Mouse (Mus musculus) thymus, postnatal 0 days (tissue): ENCODE results near the gene Prex1. TPM values are rescaled to one million over a fixed set of nuclear protein-coding genes. Genes with fewer than 3 reads are reported as not detected.
"Not testable (repeated sequence)": the region's sequence is repeated elsewhere in the genome, so short reads cannot be mapped to it uniquely, and the experiment has no call there.

Experiments used
- DNase-seq: peaks from one replicate; pipeline ENCODE4 v3.0.0-alpha.2; 2015; ENCODE audit warnings: low spot score
- polyA plus RNA-seq: library from polyadenylated mRNA; unstranded; fragments of >200 nt; fragmentation: Nextera tagmentation; extraction: Ambion mirVana; gene quantifications from 2 replicates; pipeline ENCODE4 v1.2.1, GENCODE M21; 2015

The Prex1 gene
- polyA plus RNA-seq, 1 experiment from 2014 or later = 49.8 TPM

- DNase-seq = no peak
Measured at GRCm38 (mm10) chr2:166521878-166522611, 191.6 kb downstream of the Prex1 start.

GRCm38 (mm10) chr2:166521461-166521860, 192.2 kb downstream of the Prex1 start:
- DNase-seq = no peak

- DNase-seq = no peak
Measured at GRCm38 (mm10) chr2:166520536-166520935, 193.1 kb downstream of the Prex1 start.

DNA sequence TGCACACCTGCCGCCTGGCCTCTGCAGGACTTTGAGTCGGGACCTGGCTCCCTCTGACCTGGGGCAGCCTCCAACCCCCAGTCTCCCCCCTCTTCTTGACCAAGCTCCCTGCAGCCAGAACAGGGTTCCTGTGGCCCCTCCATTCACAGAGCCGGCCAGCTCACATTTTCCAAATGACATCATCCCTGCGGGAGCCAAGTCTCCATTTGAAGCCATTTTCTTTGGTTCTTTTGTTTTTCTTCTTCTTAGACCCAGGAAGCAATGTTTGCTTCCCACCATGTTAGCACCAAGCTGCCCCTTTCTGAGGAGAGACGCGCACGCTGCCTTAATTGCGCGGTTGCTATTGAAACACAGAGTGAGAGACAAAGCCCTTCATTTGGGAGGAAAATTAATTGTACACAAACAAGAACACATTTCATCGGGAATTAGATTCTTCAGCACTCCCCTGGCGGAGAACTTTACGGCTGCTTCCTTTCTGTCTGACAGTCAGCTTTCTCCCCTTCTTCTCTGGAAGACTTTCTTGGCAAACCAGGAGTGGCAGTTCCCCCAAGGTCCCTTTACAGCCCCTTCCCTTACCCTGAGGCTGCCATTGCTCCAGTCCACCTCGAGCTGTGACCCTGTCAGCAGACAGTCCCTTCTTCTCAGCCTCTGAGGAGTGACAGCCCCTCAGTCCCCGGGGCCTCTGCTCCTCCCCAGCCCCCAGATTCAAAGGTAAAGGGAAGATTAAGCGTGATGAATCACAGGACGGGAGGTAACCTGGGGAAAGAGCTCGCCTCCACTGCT, 196.0 kb downstream of the Prex1 start:
- DNase-seq = not testable (repeated sequence)

DNA sequence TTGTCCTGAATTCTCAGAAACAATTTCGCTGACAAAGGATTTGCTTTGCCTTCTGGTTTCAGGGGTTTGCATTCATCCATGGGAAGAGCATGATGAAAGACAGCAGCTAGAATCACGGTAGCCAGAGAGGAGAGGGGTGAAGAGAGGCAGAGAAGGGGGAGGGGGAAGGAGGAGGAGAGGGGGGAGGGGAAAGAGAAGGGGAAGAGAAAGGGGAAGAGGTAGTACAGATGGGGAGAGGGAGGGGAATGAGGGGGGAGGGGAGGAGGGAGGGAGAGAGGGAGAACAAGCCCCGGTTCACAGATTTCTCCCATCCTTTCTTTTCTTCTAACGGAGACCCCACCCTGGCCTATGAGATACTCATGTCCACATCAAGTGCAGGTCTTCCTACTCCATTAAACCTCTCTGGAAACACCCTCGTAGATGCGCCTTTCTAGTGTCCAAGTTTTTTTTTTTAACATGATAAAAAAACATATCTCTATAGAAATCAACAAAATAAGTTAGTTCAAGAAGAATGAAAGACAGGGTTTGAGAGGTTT, 196.7 kb downstream of the Prex1 start:
- DNase-seq = no peak

Other genes with a start within 250 kb of the Prex1 start
- gene Trp53rkb, start 78.7 kb upstream of the Prex1 start, polyA plus RNA-seq = 9.3 and 9.4 TPM in 2 replicates
- gene Arfgef2, start 91.8 kb upstream of the Prex1 start, polyA plus RNA-seq = 5.6 and 6.2 TPM in 2 replicates
- 76.2 and 85.0 TPM in 2 replicates for gene Cse1l, start 192.2 kb upstream of the Prex1 start, polyA plus RNA-seq